Comparison of ENCODE assay signal across 16 mouse cellular contexts in the genomic region with DNA sequence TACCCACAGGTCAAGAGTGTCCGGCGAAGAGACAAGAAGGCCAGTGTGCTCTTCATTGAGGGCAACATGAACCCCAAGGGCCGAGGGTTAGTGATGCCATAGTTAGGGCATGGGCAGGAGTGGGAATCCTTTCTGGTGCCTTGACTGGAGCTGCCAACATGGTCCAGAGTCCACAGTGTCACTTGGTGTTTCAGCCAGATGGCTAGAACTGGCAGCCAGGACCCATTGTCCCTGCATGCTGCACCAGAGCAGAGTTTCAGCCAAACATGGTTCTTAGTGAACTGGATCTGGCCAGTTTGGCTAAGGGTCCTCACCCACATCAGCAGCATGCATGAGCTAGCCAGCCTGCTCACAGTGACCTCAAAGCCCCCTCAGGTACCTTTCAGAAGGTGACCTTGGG.
"Had no signal": no experiment of that assay in that cellular context is flagged by ENCODE, and none has a peak within 500 bp of the region (broad histone marks: within the 10 kb centered on the region; RNA-seq: fewer than 3 reads in every experiment).

No protein-coding gene starts in this region.

- ATAC-seq: hindbrain, embryonic 16.5 days; inflammation-experienced regulatory T-cells, adult 6 months; intestine, postnatal 0 days; liver, postnatal 0 days had no signal

- H3K9me3 ChIP-seq: limb, embryonic 10.5 days; liver, embryonic 13.5 days; lung, embryonic 15.5 days; megakaryocyte, embryonic 14.5 days; stomach, embryonic 15.5 days had no signal

- H3K4me3 ChIP-seq: left cerebral cortex, adult 2 months; limb, embryonic 10.5 days; liver, embryonic 13.5 days; lung, embryonic 15.5 days; megakaryocyte, embryonic 14.5 days; stomach, embryonic 15.5 days had no signal

- H3K4me2 ChIP-seq: liver, embryonic 13.5 days; lung, embryonic 15.5 days; stomach, embryonic 15.5 days had no signal

- DNase-seq: liver, embryonic 13.5 days; liver, postnatal 0 days; lung, postnatal 14 days; right cerebral cortex, postnatal 14 days; thymus, adult 2 months; thymus, postnatal 25 days had no signal

- H3K9ac ChIP-seq: liver, embryonic 13.5 days; liver, postnatal 0 days; lung, embryonic 15.5 days; stomach, embryonic 15.5 days had no signal

- H3K27me3 ChIP-seq: liver, embryonic 13.5 days; lung, embryonic 15.5 days; megakaryocyte, embryonic 14.5 days; stomach, embryonic 15.5 days had no signal

- H3K27ac ChIP-seq: kidney, postnatal 0 days; left cerebral cortex, adult 2 months; limb, embryonic 10.5 days; liver, embryonic 13.5 days; lung, embryonic 15.5 days; macrophage; stomach, embryonic 15.5 days had no signal

- H3K4me1 ChIP-seq: lung, embryonic 15.5 days; stomach, embryonic 15.5 days had no signal
